Mouse (Mus musculus) embryo, embryonic 11 days (tissue): ENCODE measurements around the gene Tinf2.
A peak's percentile ranks its signal among the peaks of the same experiment; 100 is the strongest.

ENCODE experiments used
- DNase-seq: peaks from one replicate; pipeline ENCODE4 v3.0.0-alpha.2; 2015

The Tinf2 gene

GRCm38 (mm10) chr14:55634874-55635522 is 46.6 kb downstream of the Tinf2 start:
- no peak for DNase-seq

- peak; percentile 31 for DNase-seq
Measured at GRCm38 (mm10) chr14:55629312-55629711, 52.3 kb downstream of the Tinf2 start.

GRCm38 (mm10) chr14:55628077-55628827 is 53.4 kb downstream of the Tinf2 start:
- no peak for DNase-seq
